10 mouse cellular contexts compared by ENCODE assay signal in genomic region chr6:108233070-108233469, GRCm38 (mm10). TPM values are rescaled to one million over a fixed set of nuclear protein-coding genes. Genes with fewer than 3 reads are reported as not detected.
DNase-seq lines count a peak whose midpoint lies in the region; ATAC-seq lines count a peak whose summit lies in the region.
"Had no signal": no experiment of that assay in that cellular context is flagged by ENCODE, and none has a peak within 500 bp of the region (broad histone marks: within the 10 kb centered on the region; RNA-seq: fewer than 3 reads in every experiment).

No protein-coding gene starts in this region.

- H3K27ac ChIP-seq in embryonic facial prominence, embryonic 11.5 days (replicated peaks; ENCODE audit: low read depth, low read length), result no peak overlapping the region
- peak overlapping the region; percentile 15; the same call in 1 of the 2 replicates for H3K27ac ChIP-seq in liver, embryonic 11.5 days (ENCODE audit: low read depth, low read length)
- no peak overlapping the region for H3K27ac ChIP-seq in hindbrain, embryonic 11.5 days (ENCODE audit: low read depth, low read length)
- H3K27ac ChIP-seq: embryonic facial prominence, embryonic 13.5 days had no signal

- no peaks in the 10 kb centered on the region for H3K27me3 ChIP-seq in embryonic facial prominence, embryonic 11.5 days (ENCODE audit: control insufficient read depth, insufficient read depth, low read length)
- H3K27me3 ChIP-seq in liver, embryonic 11.5 days (replicated peaks; ENCODE audit: control insufficient read depth, insufficient read depth, low read length), result no peaks in the 10 kb centered on the region
- H3K27me3 ChIP-seq in hindbrain, embryonic 11.5 days (ENCODE audit: control insufficient read depth, insufficient read depth, low read length), result no peaks in the 10 kb centered on the region
- H3K27me3 ChIP-seq: embryonic facial prominence, embryonic 13.5 days had no signal

- peaks cover 7% of the 10 kb centered on the region; the same call in 1 of the 2 replicates for H3K4me1 ChIP-seq in embryonic facial prominence, embryonic 11.5 days (ENCODE audit: control insufficient read depth, insufficient read depth, low read length)
- H3K4me1 ChIP-seq in liver, embryonic 11.5 days (replicated peaks; ENCODE audit: control insufficient read depth, insufficient read depth, low read length), result peaks cover 38% of the 10 kb centered on the region
- no peaks in the 10 kb centered on the region for H3K4me1 ChIP-seq in hindbrain, embryonic 11.5 days (replicated peaks; ENCODE audit: control insufficient read depth, insufficient read depth, low read length)

- H3K9me3 ChIP-seq in embryonic facial prominence, embryonic 11.5 days (replicated peaks; ENCODE audit: control insufficient read depth, low read length), result no peaks in the 10 kb centered on the region
- H3K9me3 ChIP-seq in liver, embryonic 11.5 days (ENCODE audit: control insufficient read depth, low read length), result no peaks in the 10 kb centered on the region
- H3K9me3 ChIP-seq in hindbrain, embryonic 11.5 days (ENCODE audit: control insufficient read depth, low read length), result no peaks in the 10 kb centered on the region
- H3K9me3 ChIP-seq: embryonic facial prominence, embryonic 13.5 days; G1E had no signal

- H3K4me3 ChIP-seq in embryonic facial prominence, embryonic 11.5 days (ENCODE audit: low read depth, low read length), result no peak overlapping the region
- H3K4me3 ChIP-seq in liver, embryonic 11.5 days (ENCODE audit: low read depth, low read length), result no peak overlapping the region
- no peak overlapping the region for H3K4me3 ChIP-seq in hindbrain, embryonic 11.5 days (ENCODE audit: low read depth, low read length)
- H3K4me3 ChIP-seq: embryonic facial prominence, embryonic 13.5 days had no signal

- DNase-seq in ovary, postnatal 36 days (ENCODE audit: low spot score), result peak; percentile 65
- no peak for DNase-seq in ovary, postnatal 10 days (ENCODE audit: low spot score)
- peak; percentile 46 for DNase-seq in embryonic facial prominence, embryonic 11.5 days (ENCODE audit: low spot score)
- DNase-seq in heart, postnatal 14 days, result peak; percentile 45 to 58
- DNase-seq in liver, embryonic 11.5 days (ENCODE audit: low spot score), result no peak
- DNase-seq in hindbrain, embryonic 11.5 days (ENCODE audit: low spot score), result no peak
- DNase-seq: thymus, postnatal 4 days had no signal

- no peaks in the 10 kb centered on the region for H3K36me3 ChIP-seq in embryonic facial prominence, embryonic 11.5 days (replicated peaks; ENCODE audit: control insufficient read depth, insufficient read depth, low read depth, low read length)
- H3K36me3 ChIP-seq in liver, embryonic 11.5 days (ENCODE audit: control insufficient read depth, insufficient read depth, low read length), result no peaks in the 10 kb centered on the region
- H3K36me3 ChIP-seq in hindbrain, embryonic 11.5 days (ENCODE audit: control insufficient read depth, insufficient read depth, low read length), result no peaks in the 10 kb centered on the region
- H3K36me3 ChIP-seq: embryonic facial prominence, embryonic 13.5 days had no signal

- intact Hi-C loops in heart, postnatal 14 days (cut with DNase I), result loop anchor here (5.0 kb wide), 1 partner anchor 136 kb away; no protein-coding TSS in a partner anchor

- 35% methylated on average over 6 of the region's 6 CpGs for WGBS in embryonic facial prominence, embryonic 11.5 days
- 21% methylated on average over 6 of the region's 6 CpGs for WGBS in liver, embryonic 11.5 days
- WGBS in hindbrain, embryonic 11.5 days, result 61% methylated on average over 6 of the region's 6 CpGs

- no peak for ATAC-seq in embryonic facial prominence, embryonic 11.5 days (replicated peaks; ENCODE audit: insufficient number of reproducible peaks, low FRiP score, low TSS enrichment, low read depth)
- ATAC-seq in liver, embryonic 11.5 days (replicated peaks; ENCODE audit: low FRiP score), result peak; percentile 50; the same call in 1 of the 2 replicates
- no peak for ATAC-seq in erythroid progenitor cell, adult 5-6 weeks (replicated peaks; ENCODE audit: low FRiP score, poor library complexity, severe bottlenecking)
- no peak for ATAC-seq in hindbrain, embryonic 11.5 days (ENCODE audit: low FRiP score)

- no peak overlapping the region for H3K9ac ChIP-seq in embryonic facial prominence, embryonic 11.5 days (replicated peaks; ENCODE audit: low read length)
- no peak overlapping the region for H3K9ac ChIP-seq in liver, embryonic 11.5 days (ENCODE audit: low read depth, low read length)
- no peak overlapping the region for H3K9ac ChIP-seq in hindbrain, embryonic 11.5 days (ENCODE audit: low read depth, low read length)
- H3K9ac ChIP-seq: embryonic facial prominence, embryonic 13.5 days had no signal

- H3K4me2 ChIP-seq in embryonic facial prominence, embryonic 11.5 days (ENCODE audit: low read depth, low read length), result no peak overlapping the region
- H3K4me2 ChIP-seq in liver, embryonic 11.5 days, result peak overlapping the region; percentile 25
- no peak overlapping the region for H3K4me2 ChIP-seq in hindbrain, embryonic 11.5 days (replicated peaks; ENCODE audit: low read depth, low read length)
- H3K4me2 ChIP-seq: embryonic facial prominence, embryonic 13.5 days had no signal

RNA-seq across cellular contexts. Expression of gene Itpr1, which starts 20.2 kb away (rescaled TPM):
- polyA plus RNA-seq in embryonic facial prominence, embryonic 11.5 days (2014; fragmentation: Nextera tagmentation; extraction: Ambion mirVana), result 6.5 and 6.9 TPM in 2 replicates
- 10 to 100 TPM; 57.3 to 63.4 TPM for total RNA-seq in heart, postnatal 14 days (2021)
- 6.9 and 8.3 TPM in 2 replicates for polyA plus RNA-seq in liver, embryonic 11.5 days (2014; fragmentation: Nextera tagmentation; extraction: Ambion mirVana)
- 4.6 and 8.6 TPM in 2 replicates for total RNA-seq in erythroid progenitor cell, adult 5-6 weeks (2015; ENCODE audit: low replicate concordance)
- total RNA-seq in erythroid progenitor cell, adult 5-6 weeks (2017; ENCODE audit: low replicate concordance), result 5.3 and 13.0 TPM in 2 replicates
- polyA plus RNA-seq in hindbrain, embryonic 11.5 days (2014; fragmentation: Nextera tagmentation; extraction: Ambion mirVana), result 4.8 and 9.6 TPM in 2 replicates

RNA-seq across cellular contexts. Expression of gene Sumf1, which starts 47.7 kb away (rescaled TPM):
- 17.2 and 18.2 TPM in 2 replicates for polyA plus RNA-seq in embryonic facial prominence, embryonic 11.5 days (2014; fragmentation: Nextera tagmentation; extraction: Ambion mirVana)
- total RNA-seq in heart, postnatal 14 days (2021), result 10 to 100 TPM; 15.7 to 17.1 TPM
- polyA plus RNA-seq in liver, embryonic 11.5 days (2014; fragmentation: Nextera tagmentation; extraction: Ambion mirVana), result 16.2 and 17.6 TPM in 2 replicates
- 2.9 and 5.4 TPM in 2 replicates for total RNA-seq in erythroid progenitor cell, adult 5-6 weeks (2015; ENCODE audit: low replicate concordance)
- 7.2 and 9.2 TPM in 2 replicates for total RNA-seq in erythroid progenitor cell, adult 5-6 weeks (2017; ENCODE audit: low replicate concordance)
- 13.3 and 14.6 TPM in 2 replicates for polyA plus RNA-seq in hindbrain, embryonic 11.5 days (2014; fragmentation: Nextera tagmentation; extraction: Ambion mirVana)

Comparison
In these comparisons a context has a peak if more than half of its experiments do, and no peak if none do; other contexts are left out.
1. DNase-seq: peak in ovary, postnatal 36 days (single experiment), embryonic facial prominence, embryonic 11.5 days (single experiment) and heart, postnatal 14 days (2 of 2); none in ovary, postnatal 10 days (single experiment), liver, embryonic 11.5 days (single experiment) and hindbrain, embryonic 11.5 days (single experiment).